Mouse (Mus musculus): ENCODE data around the gene Ankrd33b. TPM values are rescaled to one million over a fixed set of nuclear protein-coding genes. Genes with fewer than 3 reads are reported as not detected.
A peak's percentile ranks its signal among the peaks of the same experiment; 100 is the strongest.

Gene Ankrd33b
- total and polyA plus RNA-seq, 3 experiments: 50.0 to 69.6 (median 60.3) TPM

DNA sequence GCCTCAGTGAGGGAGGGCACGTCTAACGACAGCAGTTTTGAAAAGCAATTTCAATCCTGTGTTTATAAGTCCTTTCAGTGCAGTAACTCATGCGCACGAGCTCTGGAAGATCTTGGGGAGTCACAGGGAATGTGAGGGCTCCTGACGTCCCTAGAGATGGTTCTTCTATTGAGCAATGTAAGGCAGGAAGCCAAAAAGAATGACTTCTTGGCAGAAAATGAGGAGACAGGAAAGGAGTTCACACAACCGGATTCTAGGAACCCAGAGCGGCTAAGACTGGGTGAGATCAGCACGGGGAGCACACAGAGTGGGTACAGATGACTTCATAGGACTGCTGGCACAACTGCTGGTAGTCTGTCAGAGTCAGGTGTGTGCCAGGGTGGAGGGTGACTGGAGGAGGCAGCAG is 25.0 kb downstream of the Ankrd33b start:
- H3K27ac ChIP-seq (ENCODE audit: insufficient read depth, low read depth): peak overlapping the region; percentile 2; the same call in 1 of the 2 replicates
- dilution Hi-C loops (cut with MboI; ENCODE audit: extremely low pct_ligation_motif_present, extremely low pct_unique_long_range_greater_than_20kb, low sequenced_read_pairs) (no loop called here), in situ Hi-C loops (cut with MboI; ENCODE audit: low pct_ligation_motif_present, low pct_unique_long_range_greater_than_20kb, low sequenced_read_pairs) (no loop called here)
- H3K79me2 ChIP-seq (replicated peaks; ENCODE audit: control insufficient read depth, extremely low read depth, insufficient read depth, poor library complexity, severe bottlenecking): peaks cover 89% of the 10 kb centered on the region
- H3K4me2 ChIP-seq (ENCODE audit: insufficient read depth, low read depth, poor library complexity, severe bottlenecking): no peak overlapping the region
- peak overlapping the region; percentile 1; the same call in 1 of the 2 replicates for H3K9ac ChIP-seq (ENCODE audit: insufficient read depth, low read depth)
- no peak overlapping the region for H3K4me3 ChIP-seq (replicated peaks in 1 of 3; ENCODE audit: low read depth in 2 of 3, low read length in 2 of 3, poor library complexity in 1 of 3)
- H3K36me3 ChIP-seq (replicated peaks in 1 of 2; ENCODE audit: control insufficient read depth in 1 of 2, insufficient read depth in 1 of 2, low read length in 1 of 2): peaks cover 14 to 53% of the 10 kb centered on the region in 2 experiments
- H3K4me1 ChIP-seq (ENCODE audit: control insufficient read depth in 1 of 2, insufficient read depth in 2 of 2): peaks cover 34 to 92% of the 10 kb centered on the region in 2 experiments
- DNase-seq (ENCODE audit: extremely low read depth): no peak
- no peaks in the 10 kb centered on the region for H3K9me3 ChIP-seq (replicated peaks; ENCODE audit: low read length)
- TF ChIP-seq POLR2A (IDR thresholded peaks at IDR 0.05; ENCODE audit: low read depth, low read length) (no peak), MXI1 (IDR thresholded peaks at IDR 0.05; ENCODE audit: low read depth, low read length) (no peak), MEF2A (IDR thresholded peaks at IDR 0.05; ENCODE audit: borderline replicate concordance, low read depth, low read length) (no peak), BHLHE40 (IDR thresholded peaks at IDR 0.05; ENCODE audit: low read depth, low read length) (no peak), IRF4 (IDR thresholded peaks at IDR 0.05; ENCODE audit: low read depth, low read length) (no peak), TBP (conservative IDR thresholded peaks at IDR 0.05; ENCODE audit: low read depth, low read length) (no peak), KAT2A (IDR thresholded peaks at IDR 0.05; ENCODE audit: insufficient replicate concordance, low read length) (no peak), UBTF (IDR thresholded peaks at IDR 0.05; ENCODE audit: low read depth, low read length) (no peak), ETS1 (conservative IDR thresholded peaks at IDR 0.05; ENCODE audit: low read depth, low read length) (no peak)
- no peaks in the 10 kb centered on the region for H3K27me3 ChIP-seq (replicated peaks)

DNA sequence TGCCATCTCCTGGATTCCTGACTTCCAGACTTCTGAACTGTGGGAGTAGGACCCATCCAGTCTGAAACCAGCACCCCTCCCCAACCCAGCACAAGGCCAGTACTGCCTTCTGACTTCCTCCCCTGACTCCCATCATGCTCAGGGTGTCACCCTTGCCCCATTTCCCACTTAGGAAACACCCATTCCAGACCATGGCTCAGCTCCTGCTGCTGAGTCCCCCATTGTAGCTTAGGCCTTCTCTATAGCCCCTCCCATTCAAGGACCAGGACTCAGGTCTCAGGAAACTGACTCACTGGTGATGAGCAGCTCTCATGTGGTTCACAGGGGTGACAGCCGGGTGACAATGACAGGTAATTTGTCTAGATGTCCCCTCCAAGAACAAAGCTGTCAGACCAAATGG is 25.5 kb downstream of the Ankrd33b start:
- DNase-seq (ENCODE audit: extremely low read depth): no peak
- in situ Hi-C loops (cut with MboI; ENCODE audit: low pct_ligation_motif_present, low pct_unique_long_range_greater_than_20kb, low sequenced_read_pairs): no loop called here

More for the DNA sequence above, 25.5 kb downstream of the Ankrd33b start:
- no peak overlapping the region for H3K9ac ChIP-seq (ENCODE audit: insufficient read depth, low read depth)
- peaks cover 33 to 90% of the 10 kb centered on the region in 2 experiments for H3K4me1 ChIP-seq (ENCODE audit: control insufficient read depth in 1 of 2, insufficient read depth in 2 of 2)
- peaks cover 84% of the 10 kb centered on the region for H3K79me2 ChIP-seq (replicated peaks; ENCODE audit: control insufficient read depth, extremely low read depth, insufficient read depth, poor library complexity, severe bottlenecking)
- H3K9me3 ChIP-seq (replicated peaks; ENCODE audit: low read length): no peaks in the 10 kb centered on the region
- no peaks in the 10 kb centered on the region for H3K27me3 ChIP-seq (replicated peaks)
- no peak overlapping the region for H3K4me2 ChIP-seq (ENCODE audit: insufficient read depth, low read depth, poor library complexity, severe bottlenecking)
- no peak overlapping the region for H3K4me3 ChIP-seq (replicated peaks in 1 of 3; ENCODE audit: low read depth in 2 of 3, low read length in 2 of 3, poor library complexity in 1 of 3)
- H3K27ac ChIP-seq (ENCODE audit: insufficient read depth, low read depth): peak overlapping the region; percentile 2; the same call in 1 of the 2 replicates
- dilution Hi-C loops (cut with MboI; ENCODE audit: extremely low pct_ligation_motif_present, extremely low pct_unique_long_range_greater_than_20kb, low sequenced_read_pairs): no loop called here
- no peak for TF ChIP-seq ZNF384 (IDR thresholded peaks at IDR 0.05; ENCODE audit: low read depth, low read length)
- TF ChIP-seq POLR2AphosphoS2 (IDR thresholded peaks at IDR 0.05; ENCODE audit: low read depth, low read length): no peak
- no peak for TF ChIP-seq MAZ (IDR thresholded peaks at IDR 0.05; ENCODE audit: low read depth, low read length)
- TF ChIP-seq ETS1 (conservative IDR thresholded peaks at IDR 0.05; ENCODE audit: low read depth, low read length): no peak
- TF ChIP-seq MYC (IDR thresholded peaks at IDR 0.05; ENCODE audit: low read depth, low read length): no peak
- no peak for TF ChIP-seq MXI1 (IDR thresholded peaks at IDR 0.05; ENCODE audit: low read depth, low read length)
- no peak for TF ChIP-seq NELFE (IDR thresholded peaks at IDR 0.05; ENCODE audit: low read depth, low read length)
- no peak for TF ChIP-seq MAX (IDR thresholded peaks at IDR 0.05; ENCODE audit: low read length)
- TF ChIP-seq RCOR1 (conservative IDR thresholded peaks at IDR 0.05; ENCODE audit: low read depth, low read length): no peak
- TF ChIP-seq CHD1 (IDR thresholded peaks at IDR 0.05; ENCODE audit: low read depth, low read length): no peak
- no peak for TF ChIP-seq TBP (conservative IDR thresholded peaks at IDR 0.05; ENCODE audit: low read depth, low read length)
- TF ChIP-seq CHD2 (IDR thresholded peaks at IDR 0.05; ENCODE audit: low read length): no peak
- TF ChIP-seq JUN (IDR thresholded peaks at IDR 0.05; ENCODE audit: insufficient read depth, low read depth, low read length): no peak
- TF ChIP-seq ELF1 (IDR thresholded peaks at IDR 0.05; ENCODE audit: low read depth, low read length): no peak
- no peak for TF ChIP-seq NRF1 (IDR thresholded peaks at IDR 0.05; ENCODE audit: low read depth, low read length)
- no peak for TF ChIP-seq ZC3H11A (IDR thresholded peaks at IDR 0.05; ENCODE audit: low read depth, low read length)
- TF ChIP-seq BHLHE40 (IDR thresholded peaks at IDR 0.05; ENCODE audit: low read depth, low read length): no peak
- TF ChIP-seq TCF12 (IDR thresholded peaks at IDR 0.05; ENCODE audit: low read depth, low read length): no peak
- no peak for TF ChIP-seq JUND (conservative IDR thresholded peaks at IDR 0.05; ENCODE audit: low read depth, low read length)
- peaks cover 14 to 49% of the 10 kb centered on the region in 2 experiments for H3K36me3 ChIP-seq (replicated peaks in 1 of 2; ENCODE audit: control insufficient read depth in 1 of 2, insufficient read depth in 1 of 2, low read length in 1 of 2)
